Mouse (Mus musculus): ENCODE measurements around the gene Rap1gap. TPM values are rescaled to one million over a fixed set of nuclear protein-coding genes. Genes with fewer than 3 reads are reported as not detected.

Gene Rap1gap
- total RNA-seq, 2 experiments from 2014 or later = 228 to 242 TPM

- DNase-seq (ENCODE audit: extremely low spot score in 1 of 2, low spot score in 2 of 2) = no peak
- intact Hi-C loops (cut with DNase I) = no loop called here
Observed at GRCm38 (mm10) chr4:137778397-137779184, 114.1 kb downstream of the Rap1gap start.

Other genes starting within 250 kb of the Rap1gap start
- gene Cela3b, start 234.2 kb upstream of the Rap1gap start, total RNA-seq (2021) = not detected
- gene 1700013G24Rik, start 211.4 kb upstream of the Rap1gap start, total RNA-seq (2021) = not detected
- 10 to 100 TPM; 11.0 to 11.5 TPM for gene Hspg2, start 196.0 kb upstream of the Rap1gap start, total RNA-seq (2021)
- gene Ldlrad2, start 90.2 kb upstream of the Rap1gap start, total RNA-seq (2021) = not detected
- gene Usp48, start 71.0 kb upstream of the Rap1gap start, total RNA-seq (2021) = 100 to 1,000 TPM; 125 to 126 TPM
- gene Alpl, start 131.7 kb downstream of the Rap1gap start, total RNA-seq (2021) = 1 to 10 TPM; 7.4 to 8.8 TPM
- 10 to 100 TPM; 58.6 to 65.2 TPM for gene Ece1, start 197.5 kb downstream of the Rap1gap start, total RNA-seq (2021)

Data from left cerebral cortex, postnatal 10 days (tissue).